ENCODE assay signal across 21 mouse cellular contexts in the genomic region with DNA sequence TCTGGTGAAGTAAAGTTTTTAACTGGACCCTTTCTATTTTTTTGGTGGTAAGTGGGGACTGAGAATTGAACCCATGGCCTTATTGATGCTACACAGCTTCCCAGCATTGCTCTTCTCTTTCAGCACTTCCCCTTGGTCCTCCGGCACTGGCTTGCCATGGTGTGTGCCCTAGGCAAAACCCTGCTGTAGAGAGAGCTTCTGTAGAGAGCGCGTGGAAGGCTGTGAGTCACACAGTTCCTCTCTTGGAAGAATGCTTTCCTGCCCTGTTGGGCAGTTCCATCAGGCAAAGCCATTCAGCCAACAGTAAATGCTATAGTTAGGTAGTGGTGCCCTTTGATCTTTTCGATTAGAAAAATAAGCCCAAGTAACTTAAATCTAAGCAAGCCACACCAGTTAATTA. TPM values are rescaled to one million over a fixed set of nuclear protein-coding genes. Genes with fewer than 3 reads are reported as not detected.
DNase-seq lines count a peak whose midpoint lies in the region; ATAC-seq lines count a peak whose summit lies in the region.
"Had no signal": no experiment of that assay in that cellular context is flagged by ENCODE, and none has a peak within 500 bp of the region (broad histone marks: within the 10 kb centered on the region; RNA-seq: fewer than 3 reads in every experiment).

No protein-coding gene starts in this region.

- H3K27ac ChIP-seq in kidney, embryonic 15.5 days = peak overlapping the region; percentile 45
- no peak overlapping the region for H3K27ac ChIP-seq in kidney, embryonic 14.5 days (ENCODE audit: low read depth, low read length)
- 0 out of 2 replicates have a peak overlapping the region, but pooled peaks have one; percentile 2 for H3K27ac ChIP-seq in stomach, embryonic 16.5 days (ENCODE audit: low read length)
- no peak overlapping the region for H3K27ac ChIP-seq in forebrain, embryonic 13.5 days
- H3K27ac ChIP-seq: hindbrain, embryonic 12.5 days; layer of hippocampus, adult 2 months; limb, embryonic 13.5 days; liver, embryonic 13.5 days; lung, embryonic 15.5 days; neural tube, embryonic 15.5 days had no signal

- no peaks in the 10 kb centered on the region for H3K27me3 ChIP-seq in kidney, embryonic 15.5 days
- no peaks in the 10 kb centered on the region for H3K27me3 ChIP-seq in kidney, embryonic 14.5 days (ENCODE audit: control insufficient read depth, insufficient read depth, low read length)
- H3K27me3 ChIP-seq in stomach, embryonic 16.5 days (ENCODE audit: control insufficient read depth, insufficient read depth, low read length) = no peaks in the 10 kb centered on the region
- H3K27me3 ChIP-seq in forebrain, embryonic 13.5 days = no peaks in the 10 kb centered on the region
- H3K27me3 ChIP-seq: hindbrain, embryonic 12.5 days; limb, embryonic 13.5 days; lung, embryonic 15.5 days; neural tube, embryonic 15.5 days had no signal

- 52% methylated on average over 4 of the region's 4 CpGs for WGBS in kidney, embryonic 15.5 days
- 63% methylated on average over 4 of the region's 4 CpGs for WGBS in kidney, embryonic 14.5 days
- WGBS in stomach, embryonic 16.5 days = 66% methylated on average over 4 of the region's 4 CpGs
- WGBS in forebrain, embryonic 13.5 days = 91% methylated on average over 4 of the region's 4 CpGs

- no peak overlapping the region for H3K4me3 ChIP-seq in kidney, embryonic 15.5 days (replicated peaks)
- H3K4me3 ChIP-seq in kidney, embryonic 14.5 days (ENCODE audit: low read length) = no peak overlapping the region
- no peak overlapping the region for H3K4me3 ChIP-seq in stomach, embryonic 16.5 days (replicated peaks; ENCODE audit: low read length)
- H3K4me3 ChIP-seq in forebrain, embryonic 13.5 days = no peak overlapping the region
- H3K4me3 ChIP-seq: erythroblast, embryonic 14.5 days; hindbrain, embryonic 12.5 days; layer of hippocampus, adult 2 months; limb, embryonic 13.5 days; liver, embryonic 13.5 days; lung, embryonic 15.5 days; neural tube, embryonic 15.5 days had no signal

- peak; percentile 68 for DNase-seq in 416B (ENCODE audit: low read depth)
- no peak for DNase-seq in spleen, postnatal 10 days (ENCODE audit: low spot score in 2 of 2)
- DNase-seq: cerebellum, adult 9-10 months; heart, postnatal 14 days; liver, embryonic 13.5 days; right cerebral cortex, postnatal 14 days; thymus, postnatal 25 days had no signal

- H3K9ac ChIP-seq in kidney, embryonic 15.5 days = no peak overlapping the region
- no peak overlapping the region for H3K9ac ChIP-seq in kidney, embryonic 14.5 days (ENCODE audit: low read depth, low read length)
- H3K9ac ChIP-seq in stomach, embryonic 16.5 days (ENCODE audit: low read length) = no peak overlapping the region
- no peak overlapping the region for H3K9ac ChIP-seq in forebrain, embryonic 13.5 days
- H3K9ac ChIP-seq: hindbrain, embryonic 12.5 days; limb, embryonic 13.5 days; liver, embryonic 13.5 days; lung, embryonic 15.5 days; neural tube, embryonic 15.5 days had no signal

- H3K9me3 ChIP-seq in kidney, embryonic 15.5 days (replicated peaks) = no peaks in the 10 kb centered on the region
- no peaks in the 10 kb centered on the region for H3K9me3 ChIP-seq in kidney, embryonic 14.5 days (ENCODE audit: control insufficient read depth, low read length)
- H3K9me3 ChIP-seq in stomach, embryonic 16.5 days (replicated peaks; ENCODE audit: control insufficient read depth, low read length) = no peaks in the 10 kb centered on the region
- H3K9me3 ChIP-seq in forebrain, embryonic 13.5 days (replicated peaks) = peaks cover 8% of the 10 kb centered on the region
- H3K9me3 ChIP-seq: limb, embryonic 13.5 days; liver, embryonic 13.5 days; lung, embryonic 15.5 days; neural tube, embryonic 15.5 days had no signal

- no peak; the same call in 1 of the 2 replicates for ATAC-seq in kidney, embryonic 15.5 days (replicated peaks; ENCODE audit: low FRiP score)
- ATAC-seq in kidney, embryonic 14.5 days (ENCODE audit: low FRiP score, low TSS enrichment) = no peak
- 0 out of 2 replicates have a peak, but pooled peaks have one; percentile 24 for ATAC-seq in common myeloid progenitor, adult 5-6 weeks (replicated peaks; ENCODE audit: low read depth, poor library complexity, severe bottlenecking)
- no peak for ATAC-seq in stomach, embryonic 16.5 days (ENCODE audit: insufficient read depth, low FRiP score)
- no peak for ATAC-seq in forebrain, embryonic 13.5 days
- ATAC-seq: forebrain, embryonic 14.5 days; inflammation-experienced regulatory T-cells, adult 6 months had no signal

- H3K4me1 ChIP-seq in kidney, embryonic 15.5 days = peaks cover 43% of the 10 kb centered on the region
- peaks cover 15% of the 10 kb centered on the region for H3K4me1 ChIP-seq in kidney, embryonic 14.5 days (ENCODE audit: control insufficient read depth, insufficient read depth, low read length)
- no peaks in the 10 kb centered on the region; the same call in 1 of the 2 replicates for H3K4me1 ChIP-seq in stomach, embryonic 16.5 days (ENCODE audit: control insufficient read depth, insufficient read depth, low read length)
- no peaks in the 10 kb centered on the region for H3K4me1 ChIP-seq in forebrain, embryonic 13.5 days
- H3K4me1 ChIP-seq: hindbrain, embryonic 12.5 days; neural tube, embryonic 15.5 days had no signal

- no peak overlapping the region for H3K4me2 ChIP-seq in kidney, embryonic 15.5 days
- no peak overlapping the region for H3K4me2 ChIP-seq in kidney, embryonic 14.5 days (replicated peaks; ENCODE audit: low read depth, low read length)
- no peak overlapping the region for H3K4me2 ChIP-seq in stomach, embryonic 16.5 days (ENCODE audit: low read depth, low read length)
- no peak overlapping the region for H3K4me2 ChIP-seq in forebrain, embryonic 13.5 days
- H3K4me2 ChIP-seq: heart, embryonic 11.5 days; hindbrain, embryonic 12.5 days; limb, embryonic 13.5 days; liver, embryonic 13.5 days; lung, embryonic 15.5 days; neural tube, embryonic 15.5 days had no signal

- H3K36me3 ChIP-seq in kidney, embryonic 15.5 days = no peaks in the 10 kb centered on the region
- H3K36me3 ChIP-seq in kidney, embryonic 14.5 days (ENCODE audit: control insufficient read depth, insufficient read depth, low read length) = no peaks in the 10 kb centered on the region
- H3K36me3 ChIP-seq in stomach, embryonic 16.5 days (ENCODE audit: control insufficient read depth, insufficient read depth, low read length) = no peaks in the 10 kb centered on the region
- H3K36me3 ChIP-seq in forebrain, embryonic 13.5 days (ENCODE audit: poor library complexity, severe bottlenecking) = no peaks in the 10 kb centered on the region
- H3K36me3 ChIP-seq: hindbrain, embryonic 12.5 days; limb, embryonic 13.5 days; liver, embryonic 13.5 days; lung, embryonic 15.5 days; neural tube, embryonic 15.5 days had no signal

RNA-seq across cellular contexts. Expression of a gene that starts 47.3 kb away (rescaled TPM):
- 1.4 and 1.7 TPM in 2 replicates for polyA plus RNA-seq in kidney, embryonic 15.5 days (2015; fragmentation: Nextera tagmentation; extraction: Ambion mirVana)
- 1.3 and 2.9 TPM in 2 replicates for polyA plus RNA-seq in kidney, embryonic 14.5 days (2014; fragmentation: Nextera tagmentation; extraction: Ambion mirVana)
- total RNA-seq in common myeloid progenitor, adult 5-6 weeks (2017) = 1.5 TPM in 1 of 2 replicates, not detected in the other
- 0.80 and 0.94 TPM in 2 replicates for polyA plus RNA-seq in stomach, embryonic 16.5 days (2015; fragmentation: Nextera tagmentation; extraction: Ambion mirVana)
- polyA plus RNA-seq in forebrain, embryonic 13.5 days (2015; fragmentation: Nextera tagmentation; extraction: Ambion mirVana) = 0.63 and 0.80 TPM in 2 replicates
- polyA plus RNA-seq: inflammation-experienced regulatory T-cells, adult 6 months had no signal

RNA-seq across cellular contexts. Expression of a gene that starts 47.7 kb away (rescaled TPM):
- 45.3 and 47.0 TPM in 2 replicates for polyA plus RNA-seq in kidney, embryonic 15.5 days (2015; fragmentation: Nextera tagmentation; extraction: Ambion mirVana)
- 59.7 and 75.0 TPM in 2 replicates for polyA plus RNA-seq in kidney, embryonic 14.5 days (2014; fragmentation: Nextera tagmentation; extraction: Ambion mirVana)
- total RNA-seq in common myeloid progenitor, adult 5-6 weeks (2017) = 104 and 110 TPM in 2 replicates
- polyA plus RNA-seq in stomach, embryonic 16.5 days (2015; fragmentation: Nextera tagmentation; extraction: Ambion mirVana) = 39.3 and 42.3 TPM in 2 replicates
- 25.4 and 29.0 TPM in 2 replicates for polyA plus RNA-seq in forebrain, embryonic 13.5 days (2015; fragmentation: Nextera tagmentation; extraction: Ambion mirVana)

Comparison
In these comparisons a context has a peak if more than half of its experiments do, and no peak if none do; other contexts are left out.
1. H3K27ac ChIP-seq: peak in kidney, embryonic 15.5 days (single experiment) and stomach, embryonic 16.5 days (single experiment); none in kidney, embryonic 14.5 days (single experiment) and forebrain, embryonic 13.5 days (single experiment).